Mouse (Mus musculus): ENCODE data around the gene Gpnmb.

Gpnmb gene

GRCm38 (mm10) chr6:49036275-49037267 lies at the start of gene Gpnmb:
TSS of gene Gpnmb (plus strand) at chr6:49036546.
- DNase-seq (ENCODE audit: low spot score in 2 of 2): no peak

- no peak for DNase-seq (ENCODE audit: low spot score in 2 of 2)
Measured at GRCm38 (mm10) chr6:48989971-48990370, 46.4 kb upstream of the Gpnmb start.

- DNase-seq (ENCODE audit: low spot score in 2 of 2): no peak
Measured at GRCm38 (mm10) chr6:48991991-48992390, 44.4 kb upstream of the Gpnmb start.

- no peak for DNase-seq (ENCODE audit: low spot score in 2 of 2)
Measured at GRCm38 (mm10) chr6:48998186-48998585, 38.2 kb upstream of the Gpnmb start.

GRCm38 (mm10) chr6:48998796-48999195 lies 37.5 kb upstream of the Gpnmb start:
- DNase-seq (ENCODE audit: low spot score in 2 of 2): no peak

GRCm38 (mm10) chr6:49003381-49003780 lies 33.0 kb upstream of the Gpnmb start:
- no peak for DNase-seq (ENCODE audit: low spot score in 2 of 2)

GRCm38 (mm10) chr6:49007981-49008380 lies 28.4 kb upstream of the Gpnmb start:
- peak; percentile 24 to 68 for DNase-seq (ENCODE audit: low spot score in 2 of 2)

GRCm38 (mm10) chr6:49008420-49009160 lies 27.8 kb upstream of the Gpnmb start:
- DNase-seq (ENCODE audit: low spot score in 2 of 2): no peak

- no peak for DNase-seq (ENCODE audit: low spot score in 2 of 2)
Measured at GRCm38 (mm10) chr6:49009161-49009555, 27.2 kb upstream of the Gpnmb start.

- DNase-seq (ENCODE audit: low spot score in 2 of 2): no peak
Measured at GRCm38 (mm10) chr6:49009665-49010064, 26.7 kb upstream of the Gpnmb start.

GRCm38 (mm10) chr6:49011191-49011590 lies 25.2 kb upstream of the Gpnmb start:
- no peak for DNase-seq (ENCODE audit: low spot score in 2 of 2)

- no peak for DNase-seq (ENCODE audit: low spot score in 2 of 2)
Measured at GRCm38 (mm10) chr6:49013023-49013422, 23.3 kb upstream of the Gpnmb start.

- no peak for DNase-seq (ENCODE audit: low spot score in 2 of 2)
Measured at GRCm38 (mm10) chr6:49013458-49013857, 22.9 kb upstream of the Gpnmb start.

GRCm38 (mm10) chr6:49017150-49017549 lies 19.2 kb upstream of the Gpnmb start:
- DNase-seq (ENCODE audit: low spot score in 2 of 2): no peak

GRCm38 (mm10) chr6:49019341-49019740 lies 17.0 kb upstream of the Gpnmb start:
- DNase-seq (ENCODE audit: low spot score in 2 of 2): no peak

- no peak for DNase-seq (ENCODE audit: low spot score in 2 of 2)
Measured at GRCm38 (mm10) chr6:49021141-49022012, 15.0 kb upstream of the Gpnmb start.

GRCm38 (mm10) chr6:49022384-49022783 lies 14.0 kb upstream of the Gpnmb start:
- no peak for DNase-seq (ENCODE audit: low spot score in 2 of 2)

GRCm38 (mm10) chr6:49023315-49023714 lies 13.0 kb upstream of the Gpnmb start:
- DNase-seq (ENCODE audit: low spot score in 2 of 2): no peak

GRCm38 (mm10) chr6:49025290-49025689 lies 11.1 kb upstream of the Gpnmb start:
- no peak for DNase-seq (ENCODE audit: low spot score in 2 of 2)

GRCm38 (mm10) chr6:49026496-49026895 lies 9.8 kb upstream of the Gpnmb start:
- DNase-seq (ENCODE audit: low spot score in 2 of 2): no peak

GRCm38 (mm10) chr6:49028019-49028418 lies 8.3 kb upstream of the Gpnmb start:
- no peak for DNase-seq (ENCODE audit: low spot score in 2 of 2)

- DNase-seq (ENCODE audit: low spot score in 2 of 2): no peak
Measured at GRCm38 (mm10) chr6:49028708-49029107, 7.6 kb upstream of the Gpnmb start.

Measured in spleen, postnatal 10 days (tissue).